Mouse (Mus musculus) MEL (cell line): ENCODE data around the gene Mtch2. TPM values are rescaled to one million over a fixed set of nuclear protein-coding genes. Genes with fewer than 3 reads are reported as not detected.
A peak's percentile ranks its signal among the peaks of the same experiment; 100 is the strongest.

Experiments used
- DNase-seq: peaks from one replicate; pipeline ENCODE4 v3.0.0; 2011; ENCODE audit warnings: low read depth, low spot score
- H3K27ac ChIP-seq: 2 replicates; pipeline ENCODE4 v1.5.1; 2012; ENCODE audit warnings: low read depth, mild to moderate bottlenecking, control low read depth, low read length, moderate library complexity; ENCODE audit not compliant: control insufficient read depth
- H3K27me3 ChIP-seq, 2 experiments: fragments of 150-350 bp in 1 of 2; sonication (generic) in 1 of 2; 2 replicates each; pipeline ENCODE4 v1.6.1; 2012; ENCODE audit warnings: low read length in 2 of 2, mild to moderate bottlenecking in 2 of 2, improper control_type of control experiment in 1 of 2, moderate library complexity in 1 of 2; ENCODE audit not compliant: insufficient read depth in 2 of 2, control insufficient read depth in 1 of 2
- H3K36me3 ChIP-seq, 2 experiments: 2 replicates each; pipeline ENCODE4 v1.6.1; 2012 to 2014; ENCODE audit warnings: low read length in 2 of 2, improper control_type of control experiment in 1 of 2, inconsistent platforms in 1 of 2, mild to moderate bottlenecking in 1 of 2; ENCODE audit not compliant: insufficient read depth in 2 of 2, control insufficient read depth in 1 of 2
- H3K4me1 ChIP-seq, 2 experiments: fragments of 150-350 bp in 1 of 2; sonication (generic) in 1 of 2; 2 replicates each; pipeline ENCODE4 v1.6.1; 2012; ENCODE audit warnings: low read length in 2 of 2, improper control_type of control experiment in 1 of 2, mild to moderate bottlenecking in 1 of 2; ENCODE audit not compliant: insufficient read depth in 2 of 2, control insufficient read depth in 1 of 2
- H3K4me3 ChIP-seq, 2 experiments: fragments of 150-350 bp in 1 of 2; sonication (generic) in 1 of 2; 2 replicates each; pipeline ENCODE4 v1.5.1; 2012; ENCODE audit warnings: low read depth in 2 of 2, low read length in 2 of 2, mild to moderate bottlenecking in 2 of 2, moderate library complexity in 2 of 2, control low read depth in 1 of 2, improper control_type of control experiment in 1 of 2; ENCODE audit not compliant: control insufficient read depth in 1 of 2, insufficient read depth in 1 of 2
- H3K79me2 ChIP-seq: 2 replicates; pipeline ENCODE4 v1.6.1; 2012; ENCODE audit warnings: mild to moderate bottlenecking, low read length, moderate library complexity; ENCODE audit not compliant: control insufficient read depth, poor library complexity, insufficient read depth
- H3K9ac ChIP-seq: 2 replicates; pipeline ENCODE4 v1.6.1; 2012; ENCODE audit warnings: low read depth, mild to moderate bottlenecking, control low read depth, low read length, moderate library complexity; ENCODE audit not compliant: control insufficient read depth, poor library complexity, severe bottlenecking
- H3K9me3 ChIP-seq: fragments of 150-350 bp; sonication (generic); replicated peaks from 2 replicates; pipeline ENCODE4 v1.6.1; 2012; ENCODE audit warnings: mild to moderate bottlenecking, low read length, improper control_type of control experiment, moderate library complexity; ENCODE audit not compliant: insufficient read depth
- BHLHE40 ChIP-seq: IDR thresholded peaks from 2 replicates; pipeline ENCODE4 v1.6.1; 2012; ENCODE audit warnings: low read depth, mild to moderate bottlenecking, inconsistent platforms, low read length, improper control_type of control experiment, borderline replicate concordance
- CHD2 ChIP-seq: IDR thresholded peaks from 2 replicates; pipeline ENCODE4 v1.6.1; 2011; ENCODE audit warnings: low read length, improper control_type of control experiment
- CTCF ChIP-seq, 3 experiments: IDR thresholded peaks in 2 of 3; conservative IDR thresholded peaks in 1 of 3; 2 replicates each; pipeline ENCODE4 v1.5.1; 2011 to 2012; ENCODE audit warnings: low read length in 3 of 3, low read depth in 2 of 3, mild to moderate bottlenecking in 2 of 3, improper control_type of control experiment in 1 of 3, inconsistent platforms in 1 of 3, mixed read lengths in 1 of 3, moderate library complexity in 1 of 3; ENCODE audit not compliant: control insufficient read depth in 1 of 3, insufficient read depth in 1 of 3, poor library complexity in 1 of 3, severe bottlenecking in 1 of 3
- ELF1 ChIP-seq: IDR thresholded peaks from 2 replicates; pipeline ENCODE4 v1.6.1; 2014; ENCODE audit warnings: low read depth, mild to moderate bottlenecking, inconsistent platforms, low read length, improper control_type of control experiment, moderate library complexity
- ETS1 ChIP-seq: IDR thresholded peaks from 2 replicates; pipeline ENCODE4 v1.6.1; 2012; ENCODE audit warnings: low read depth, mild to moderate bottlenecking, inconsistent platforms, low read length, improper control_type of control experiment, moderate library complexity
- MAFK ChIP-seq: IDR thresholded peaks from 2 replicates; pipeline ENCODE4 v1.6.1; 2011; ENCODE audit warnings: low read depth, mild to moderate bottlenecking, low read length, improper control_type of control experiment, borderline replicate concordance
- MAX ChIP-seq: IDR thresholded peaks from 2 replicates; pipeline ENCODE4 v1.6.1; 2011; ENCODE audit warnings: low read length, improper control_type of control experiment
- MXI1 ChIP-seq: IDR thresholded peaks from 2 replicates; pipeline ENCODE4 v1.6.1; 2011; ENCODE audit warnings: mild to moderate bottlenecking, low read depth, low read length, improper control_type of control experiment
- MYB ChIP-seq: IDR thresholded peaks from 2 replicates; pipeline ENCODE4 v1.6.1; 2011; ENCODE audit warnings: mild to moderate bottlenecking, low read depth, low read length, improper control_type of control experiment
- NELFE ChIP-seq: IDR thresholded peaks from 2 replicates; pipeline ENCODE4 v1.6.1; 2011; ENCODE audit warnings: low read depth, low read length, improper control_type of control experiment
- NRF1 ChIP-seq: IDR thresholded peaks from 2 replicates; pipeline ENCODE4 v1.6.1; 2014; ENCODE audit warnings: low read depth, mild to moderate bottlenecking, inconsistent platforms, low read length, improper control_type of control experiment, moderate library complexity; ENCODE audit not compliant: poor library complexity, insufficient read depth, severe bottlenecking
- POLR2A ChIP-seq, 2 experiments: IDR thresholded peaks; 2 replicates each; pipeline ENCODE4 v1.6.1; 2011 to 2012; ENCODE audit warnings: low read length in 2 of 2, mild to moderate bottlenecking in 2 of 2, control low read depth in 1 of 2, improper control_type of control experiment in 1 of 2, low read depth in 1 of 2, moderate library complexity in 1 of 2; ENCODE audit not compliant: control insufficient read depth in 1 of 2, insufficient read depth in 1 of 2, poor library complexity in 1 of 2
- POLR2AphosphoS5 ChIP-seq: IDR thresholded peaks from 2 replicates; pipeline ENCODE4 v1.6.1; 2012; ENCODE audit warnings: low read depth, borderline replicate concordance, mild to moderate bottlenecking, inconsistent platforms, low read length, moderate library complexity, mixed read lengths
- RCOR1 ChIP-seq: IDR thresholded peaks from 2 replicates; pipeline ENCODE4 v1.6.1; 2012; ENCODE audit warnings: low read depth, mild to moderate bottlenecking, inconsistent platforms, low read length, improper control_type of control experiment
- SIN3A ChIP-seq: IDR thresholded peaks from 2 replicates; pipeline ENCODE4 v1.6.1; 2012; ENCODE audit warnings: low read length, improper control_type of control experiment, inconsistent platforms
- TAL1 ChIP-seq: IDR thresholded peaks from 2 replicates; pipeline ENCODE4 v1.6.1; 2012; ENCODE audit warnings: mild to moderate bottlenecking, inconsistent platforms, low read length, moderate library complexity, mixed read lengths
- TBP ChIP-seq: IDR thresholded peaks from 2 replicates; pipeline ENCODE4 v1.8.0; 2011; ENCODE audit warnings: low read depth, low read length, improper control_type of control experiment
- TCF12 ChIP-seq: IDR thresholded peaks from 2 replicates; pipeline ENCODE4 v1.6.1; 2014; ENCODE audit warnings: low read depth, mild to moderate bottlenecking, inconsistent platforms, low read length, improper control_type of control experiment, moderate library complexity
- ZC3H11A ChIP-seq: IDR thresholded peaks from 2 replicates; pipeline ENCODE4 v1.6.1; 2012; ENCODE audit warnings: low read depth, mild to moderate bottlenecking, inconsistent platforms, low read length, improper control_type of control experiment
- ZMIZ1 ChIP-seq: IDR thresholded peaks from 2 replicates; pipeline ENCODE4 v1.6.1; 2012; ENCODE audit warnings: low read depth, mild to moderate bottlenecking, inconsistent platforms, low read length, improper control_type of control experiment, moderate library complexity
- polyA plus RNA-seq, 2 experiments: library from polyadenylated mRNA; stranded (reverse) in 1 of 2; unstranded in 1 of 2; fragments of >175 nt in 1 of 2; fragments of >200 nt in 1 of 2; gene quantifications; 2 replicates each; pipeline versions ENCODE4 v1.2.1 to v1.2.4; 2012; ENCODE audit warnings: low replicate concordance in 2 of 2, low read depth in 1 of 2; ENCODE audit not compliant: insufficient read length in 2 of 2, insufficient read depth in 1 of 2, missing spikeins in 1 of 2
- total RNA-seq: library from RNA; depleted of rRNA; stranded (reverse); fragments of 300-350 nt; gene quantifications from 2 replicates; pipeline ENCODE4 v1.2.3, GENCODE M21; 2012

The Mtch2 gene
- total and polyA plus RNA-seq, 3 experiments, result 85.7 to 167 TPM; not detected in 1

- H3K79me2 ChIP-seq, result no peaks in the 10 kb centered on the region
- H3K27ac ChIP-seq, result no peak overlapping the region
- no peak overlapping the region for H3K4me3 ChIP-seq
- TF ChIP-seq POLR2AphosphoS5 (no peak), CTCF (IDR thresholded peaks at IDR 0.05 in 2 of 3, conservative IDR thresholded peaks at IDR 0.05 in 1 of 3; ENCODE audit: control insufficient read depth in 1 of 3, insufficient read depth in 1 of 3, low read depth in 2 of 3, low read length in 3 of 3, poor library complexity in 1 of 3, severe bottlenecking in 1 of 3) (no peak), RCOR1 (no peak), MYB (no peak), NRF1 (no peak), ZMIZ1 (no peak), MAFK (no peak), ETS1 (no peak), ZC3H11A (no peak), TCF12 (no peak), POLR2A (IDR thresholded peaks at IDR 0.05; ENCODE audit: control insufficient read depth in 1 of 2, insufficient read depth in 1 of 2, low read depth in 1 of 2, low read length in 2 of 2, poor library complexity in 1 of 2) (no peak), SIN3A (no peak), CHD2 (no peak), TBP (no peak), ELF1 (no peak)
- no peak overlapping the region for H3K9ac ChIP-seq
- H3K36me3 ChIP-seq, result peaks cover 0 to 29% of the 10 kb centered on the region in 2 experiments; a peak in 2 of 4 replicates
- peaks cover 21 to 40% of the 10 kb centered on the region in 2 experiments for H3K4me1 ChIP-seq
- DNase-seq, result no peak
- H3K9me3 ChIP-seq, result no peaks in the 10 kb centered on the region
- H3K27me3 ChIP-seq, result no peaks in the 10 kb centered on the region
Observed at GRCm38 (mm10) chr2:90874025-90874424, 27.1 kb downstream of the Mtch2 start.

- H3K9ac ChIP-seq, result no peak overlapping the region
- no peaks in the 10 kb centered on the region for H3K27me3 ChIP-seq
- no peak for DNase-seq
- no peak overlapping the region for H3K4me3 ChIP-seq
- TF ChIP-seq MXI1, result peak; percentile 45; the same call in 1 of the 2 replicates
- peak; percentile 43; the same call in 1 of the 2 replicates for TF ChIP-seq MAX
- peak; percentile 73; the same call in 1 of the 2 replicates for TF ChIP-seq BHLHE40
- no peak for TF ChIP-seq TAL1
- no peak for TF ChIP-seq MYB
- TF ChIP-seq POLR2A (IDR thresholded peaks at IDR 0.05; ENCODE audit: control insufficient read depth in 1 of 2, insufficient read depth in 1 of 2, low read depth in 1 of 2, low read length in 2 of 2, poor library complexity in 1 of 2), result no peak
- TF ChIP-seq NELFE, result no peak
- no peaks in the 10 kb centered on the region for H3K79me2 ChIP-seq
- peaks cover 23 to 48% of the 10 kb centered on the region in 2 experiments for H3K4me1 ChIP-seq
- H3K36me3 ChIP-seq, result peaks cover 0 to 30% of the 10 kb centered on the region in 2 experiments; a peak in 2 of 4 replicates
- no peaks in the 10 kb centered on the region for H3K9me3 ChIP-seq
- no peak overlapping the region for H3K27ac ChIP-seq
Observed at GRCm38 (mm10) chr2:90875239-90875638, 28.3 kb downstream of the Mtch2 start.
